Mouse (Mus musculus) lung, adult 18-20 months (tissue): ENCODE data around the gene Edc3.
"Not testable (repeated sequence)": the region's sequence is repeated elsewhere in the genome, so short reads cannot be mapped to it uniquely, and the experiment has no call there.

Source experiments
- DNase-seq, 2 experiments: peaks; one replicate each; pipeline ENCODE4 v3.0.0; 2022; ENCODE audit warnings: mixed read lengths in 2 of 2

The Edc3 gene

GRCm38 (mm10) chr9:57706496-57706895, 1.8 kb upstream of the Edc3 start:
- no peak for DNase-seq

GRCm38 (mm10) chr9:57708720-57709274, 457 bp downstream of the Edc3 start:
- peak in 1 of 2 experiments; percentile 44 for DNase-seq

GRCm38 (mm10) chr9:57710214-57710613, 1.9 kb downstream of the Edc3 start:
- DNase-seq, result not testable (repeated sequence)

- no peak for DNase-seq
These were observed 3.9 kb downstream of the Edc3 start for GRCm38 (mm10) chr9:57712194-57712593.

- peak in 1 of 2 experiments; percentile 24 for DNase-seq
These were observed 10.1 kb downstream of the Edc3 start for GRCm38 (mm10) chr9:57718408-57718807.

GRCm38 (mm10) chr9:57720736-57721135, 12.4 kb downstream of the Edc3 start:
- DNase-seq, result no peak

GRCm38 (mm10) chr9:57722371-57722770, 14.0 kb downstream of the Edc3 start:
- no peak for DNase-seq

GRCm38 (mm10) chr9:57723315-57723715, 15.0 kb downstream of the Edc3 start:
- peak; percentile 84 to 90 for DNase-seq

GRCm38 (mm10) chr9:57723796-57724195, 15.5 kb downstream of the Edc3 start:
- DNase-seq, result no peak

GRCm38 (mm10) chr9:57724701-57725100, 16.4 kb downstream of the Edc3 start:
- no peak for DNase-seq

- DNase-seq, result no peak
These were observed 20.0 kb downstream of the Edc3 start for GRCm38 (mm10) chr9:57728312-57728711.

- no peak for DNase-seq
These were observed 25.3 kb downstream of the Edc3 start for GRCm38 (mm10) chr9:57733606-57734005.

- DNase-seq, result no peak
These were observed 31.5 kb downstream of the Edc3 start for GRCm38 (mm10) chr9:57739863-57740262.

- peak in 1 of 2 experiments; percentile 42 for DNase-seq
These were observed 36.2 kb downstream of the Edc3 start for GRCm38 (mm10) chr9:57744462-57745091.

- no peak for DNase-seq
These were observed 38.7 kb downstream of the Edc3 start for GRCm38 (mm10) chr9:57747067-57747466.

GRCm38 (mm10) chr9:57748137-57748536, 39.8 kb downstream of the Edc3 start:
- no peak for DNase-seq

- no peak for DNase-seq
These were observed 40.5 kb downstream of the Edc3 start for GRCm38 (mm10) chr9:57748831-57749230.

GRCm38 (mm10) chr9:57750901-57751300, 42.6 kb downstream of the Edc3 start:
- no peak for DNase-seq

- DNase-seq, result peak in 1 of 2 experiments; percentile 46
These were observed 49.2 kb downstream of the Edc3 start for GRCm38 (mm10) chr9:57757578-57757977.

- no peak for DNase-seq
These were observed 50.2 kb downstream of the Edc3 start for GRCm38 (mm10) chr9:57758528-57758927.

GRCm38 (mm10) chr9:57759289-57759688, 50.9 kb downstream of the Edc3 start:
- DNase-seq, result peak; percentile 81 to 88

GRCm38 (mm10) chr9:57760416-57761146, 52.2 kb downstream of the Edc3 start:
- DNase-seq, result no peak

- DNase-seq, result no peak
These were observed 53.5 kb downstream of the Edc3 start for GRCm38 (mm10) chr9:57761563-57762551.
